Mouse (Mus musculus): ENCODE data around the gene Art1. TPM values are rescaled to one million over a fixed set of nuclear protein-coding genes. Genes with fewer than 3 reads are reported as not detected.

The Art1 gene
- 0.41 and 1.1 TPM in 2 replicates for polyA plus RNA-seq (2014; fragmentation: Nextera tagmentation; extraction: Ambion mirVana)

- no peaks in the 10 kb centered on the region for H3K9me3 ChIP-seq (ENCODE audit: control insufficient read depth, low read depth, low read length)
- no peak within 1 kb of the TSS for H3K4me3 ChIP-seq (ENCODE audit: low read depth, low read length)
- H3K27me3 ChIP-seq (ENCODE audit: control insufficient read depth, insufficient read depth, low read length) = no peaks in the 10 kb centered on the region
- no peak within 1 kb of the TSS for H3K9ac ChIP-seq (replicated peaks; ENCODE audit: low read depth, low read length)
- ATAC-seq (ENCODE audit: insufficient number of reproducible peaks, insufficient read depth, low FRiP score, low read depth) = no peak
- no peak within 1 kb of the TSS for H3K27ac ChIP-seq (ENCODE audit: low read length)
- 0 out of 2 replicates have a peak, but pooled peaks cover 10% of the 10 kb centered on the region for H3K4me1 ChIP-seq (ENCODE audit: control insufficient read depth, insufficient read depth, low read length)
- H3K4me2 ChIP-seq (replicated peaks; ENCODE audit: low read depth, low read length) = no peak within 1 kb of the TSS
- no peaks in the 10 kb centered on the region for H3K36me3 ChIP-seq (ENCODE audit: control insufficient read depth, insufficient read depth, low read length)
- 56% methylated on average over 5 of the region's 5 CpGs for WGBS
Measured at GRCm38 (mm10) chr7:102101487-102101886, at the start of gene Art1. Art1 (plus strand) TSS chr7:102101743.

- no peak overlapping the region for H3K4me3 ChIP-seq (ENCODE audit: low read depth, low read length)
Measured at GRCm38 (mm10) chr7:102061353-102061752, 40.2 kb upstream of the Art1 start.

GRCm38 (mm10) chr7:102062203-102062602 is 39.3 kb upstream of the Art1 start:
- H3K4me2 ChIP-seq (replicated peaks; ENCODE audit: low read depth, low read length) = no peak overlapping the region
- H3K9me3 ChIP-seq (ENCODE audit: control insufficient read depth, low read depth, low read length) = no peaks in the 10 kb centered on the region
- H3K9ac ChIP-seq (replicated peaks; ENCODE audit: low read depth, low read length) = no peak overlapping the region
- peaks cover 9% of the 10 kb centered on the region; the same call in 1 of the 2 replicates for H3K36me3 ChIP-seq (ENCODE audit: control insufficient read depth, insufficient read depth, low read length)
- H3K27me3 ChIP-seq (ENCODE audit: control insufficient read depth, insufficient read depth, low read length) = no peaks in the 10 kb centered on the region
- no peak for ATAC-seq (ENCODE audit: insufficient number of reproducible peaks, insufficient read depth, low FRiP score, low read depth)
- peaks cover 9% of the 10 kb centered on the region for H3K4me1 ChIP-seq (ENCODE audit: control insufficient read depth, insufficient read depth, low read length)
- 69% methylated on average over 1 of the region's 1 CpGs for WGBS
- H3K4me3 ChIP-seq (ENCODE audit: low read depth, low read length) = no peak overlapping the region
- no peak overlapping the region for H3K27ac ChIP-seq (ENCODE audit: low read length)

More at GRCm38 (mm10) chr7:102061353-102061752, 40.2 kb upstream of the Art1 start:
- Histone ChIP-seq H3K36me3 (ENCODE audit: control insufficient read depth, insufficient read depth, low read length) (peaks cover 12% of the 10 kb centered on the region; the same call in 1 of the 2 replicates), H3K9me3 (ENCODE audit: control insufficient read depth, low read depth, low read length) (no peaks in the 10 kb centered on the region), H3K9ac (replicated peaks; ENCODE audit: low read depth, low read length) (no peak overlapping the region), H3K4me2 (replicated peaks; ENCODE audit: low read depth, low read length) (no peak overlapping the region), H3K4me1 (ENCODE audit: control insufficient read depth, insufficient read depth, low read length) (peaks cover 6% of the 10 kb centered on the region), H3K27me3 (ENCODE audit: control insufficient read depth, insufficient read depth, low read length) (no peaks in the 10 kb centered on the region), H3K27ac (ENCODE audit: low read length) (no peak overlapping the region)
- 78% methylated on average over 3 of the region's 3 CpGs for WGBS
- no peak for ATAC-seq (ENCODE audit: insufficient number of reproducible peaks, insufficient read depth, low FRiP score, low read depth)

GRCm38 (mm10) chr7:102063891-102064290 is 37.7 kb upstream of the Art1 start:
- Histone ChIP-seq H3K9ac (replicated peaks; ENCODE audit: low read depth, low read length) (no peak overlapping the region), H3K4me1 (ENCODE audit: control insufficient read depth, insufficient read depth, low read length) (peaks cover 9% of the 10 kb centered on the region), H3K4me2 (replicated peaks; ENCODE audit: low read depth, low read length) (peak overlapping the region; percentile 61), H3K27ac (ENCODE audit: low read length) (no peak overlapping the region), H3K4me3 (ENCODE audit: low read depth, low read length) (peak overlapping the region; percentile 74), H3K36me3 (ENCODE audit: control insufficient read depth, insufficient read depth, low read length) (peaks cover 9% of the 10 kb centered on the region; the same call in 1 of the 2 replicates), H3K9me3 (ENCODE audit: control insufficient read depth, low read depth, low read length) (no peaks in the 10 kb centered on the region), H3K27me3 (ENCODE audit: control insufficient read depth, insufficient read depth, low read length) (no peaks in the 10 kb centered on the region)
- ATAC-seq (ENCODE audit: insufficient number of reproducible peaks, insufficient read depth, low FRiP score, low read depth) = no peak
- 81% methylated on average over 9 of the region's 9 CpGs for WGBS

GRCm38 (mm10) chr7:102064655-102065045 is 36.9 kb upstream of the Art1 start:
- WGBS = 2% methylated on average over 9 of the region's 9 CpGs
- H3K4me2 ChIP-seq (replicated peaks; ENCODE audit: low read depth, low read length) = peak overlapping the region; percentile 61
- peak overlapping the region; percentile 87; the same call in 1 of the 2 replicates for H3K27ac ChIP-seq (ENCODE audit: low read length)
- 0 out of 2 replicates have a peak, but pooled peaks have one; percentile 0 for ATAC-seq (ENCODE audit: insufficient number of reproducible peaks, insufficient read depth, low FRiP score, low read depth)
- peak overlapping the region; percentile 65 for H3K9ac ChIP-seq (replicated peaks; ENCODE audit: low read depth, low read length)
- H3K9me3 ChIP-seq (ENCODE audit: control insufficient read depth, low read depth, low read length) = no peaks in the 10 kb centered on the region
- H3K36me3 ChIP-seq (ENCODE audit: control insufficient read depth, insufficient read depth, low read length) = peaks cover 1% of the 10 kb centered on the region; the same call in 1 of the 2 replicates
- no peaks in the 10 kb centered on the region for H3K27me3 ChIP-seq (ENCODE audit: control insufficient read depth, insufficient read depth, low read length)
- H3K4me1 ChIP-seq (ENCODE audit: control insufficient read depth, insufficient read depth, low read length) = peaks cover 9% of the 10 kb centered on the region
- peak overlapping the region; percentile 74 for H3K4me3 ChIP-seq (ENCODE audit: low read depth, low read length)

GRCm38 (mm10) chr7:102065046-102065891 is 36.3 kb upstream of the Art1 start, which contains the start of the genes Rnf121, Xndc1 and Xntrpc:
Rnf121 (minus strand) TSS chr7:102065469.
Xndc1 (plus strand) TSS chr7:102065511.
Xntrpc (plus strand) TSS chr7:102065713.
- peak within 1 kb of the TSS; percentile 87 for H3K27ac ChIP-seq (ENCODE audit: low read length)
- peak within 1 kb of the TSS; percentile 74 for H3K4me3 ChIP-seq (ENCODE audit: low read depth, low read length)
- peak within 1 kb of the TSS; percentile 61 for H3K4me2 ChIP-seq (replicated peaks; ENCODE audit: low read depth, low read length)
- no peaks in the 10 kb centered on the region for H3K27me3 ChIP-seq (ENCODE audit: control insufficient read depth, insufficient read depth, low read length)
- no peaks in the 10 kb centered on the region for H3K9me3 ChIP-seq (ENCODE audit: control insufficient read depth, low read depth, low read length)
- H3K4me1 ChIP-seq (ENCODE audit: control insufficient read depth, insufficient read depth, low read length) = peaks cover 9% of the 10 kb centered on the region
- H3K9ac ChIP-seq (replicated peaks; ENCODE audit: low read depth, low read length) = peak within 1 kb of the TSS; percentile 65
- WGBS = under 1% methylated on average over 56 of the region's 56 CpGs
- ATAC-seq (ENCODE audit: insufficient number of reproducible peaks, insufficient read depth, low FRiP score, low read depth) = peak; percentile 99
- H3K36me3 ChIP-seq (ENCODE audit: control insufficient read depth, insufficient read depth, low read length) = no peaks in the 10 kb centered on the region

- H3K9me3 ChIP-seq (ENCODE audit: control insufficient read depth, low read depth, low read length) = no peaks in the 10 kb centered on the region
- H3K4me1 ChIP-seq (ENCODE audit: control insufficient read depth, insufficient read depth, low read length) = peaks cover 9% of the 10 kb centered on the region
- peak overlapping the region; percentile 74 for H3K4me3 ChIP-seq (ENCODE audit: low read depth, low read length)
- peak overlapping the region; percentile 59 for H3K4me2 ChIP-seq (replicated peaks; ENCODE audit: low read depth, low read length)
- ATAC-seq (ENCODE audit: insufficient number of reproducible peaks, insufficient read depth, low FRiP score, low read depth) = no peak
- H3K27me3 ChIP-seq (ENCODE audit: control insufficient read depth, insufficient read depth, low read length) = no peaks in the 10 kb centered on the region
- H3K9ac ChIP-seq (replicated peaks; ENCODE audit: low read depth, low read length) = peak overlapping the region; percentile 65; the same call in 1 of the 2 replicates
- peak overlapping the region; percentile 87; the same call in 1 of the 2 replicates for H3K27ac ChIP-seq (ENCODE audit: low read length)
- 71% methylated on average over 6 of the region's 6 CpGs for WGBS
- no peaks in the 10 kb centered on the region for H3K36me3 ChIP-seq (ENCODE audit: control insufficient read depth, insufficient read depth, low read length)
Measured at GRCm38 (mm10) chr7:102066363-102066762, 35.2 kb upstream of the Art1 start.

GRCm38 (mm10) chr7:102076714-102077296 is 24.7 kb upstream of the Art1 start:
- no peak overlapping the region for H3K4me3 ChIP-seq (ENCODE audit: low read depth, low read length)
- H3K4me1 ChIP-seq (ENCODE audit: control insufficient read depth, insufficient read depth, low read length) = no peaks in the 10 kb centered on the region
- 83% methylated on average over 7 of the region's 7 CpGs for WGBS
- H3K27ac ChIP-seq (ENCODE audit: low read length) = no peak overlapping the region
- no peaks in the 10 kb centered on the region for H3K27me3 ChIP-seq (ENCODE audit: control insufficient read depth, insufficient read depth, low read length)
- H3K9me3 ChIP-seq (ENCODE audit: control insufficient read depth, low read depth, low read length) = no peaks in the 10 kb centered on the region
- H3K36me3 ChIP-seq (ENCODE audit: control insufficient read depth, insufficient read depth, low read length) = peaks cover 79% of the 10 kb centered on the region
- H3K4me2 ChIP-seq (replicated peaks; ENCODE audit: low read depth, low read length) = no peak overlapping the region
- ATAC-seq (ENCODE audit: insufficient number of reproducible peaks, insufficient read depth, low FRiP score, low read depth) = no peak
- no peak overlapping the region for H3K9ac ChIP-seq (replicated peaks; ENCODE audit: low read depth, low read length)
